Mouse (Mus musculus) left cerebral cortex, postnatal 10 days (tissue): ENCODE measurements at regions not wholly inside any gene's neighbourhood (a gene's known extent, or its start where the extent isn't known, plus 50 kb on each side); places are given as distances from the start of the nearest gene placed in this dataset.

Experiments used
- DNase-seq, 2 experiments: peaks; one replicate each; pipeline ENCODE4 v3.0.0; 2021 to 2022; ENCODE audit warnings: low spot score in 2 of 2, mixed read lengths in 1 of 2; ENCODE audit errors: extremely low spot score in 1 of 2
- intact Hi-C: fragments of 180-260 bp; cut with DNase I; formaldehyde crosslinking; loops from one replicate; pipeline ENCODE4 v1.15.1; 2025

DNA sequence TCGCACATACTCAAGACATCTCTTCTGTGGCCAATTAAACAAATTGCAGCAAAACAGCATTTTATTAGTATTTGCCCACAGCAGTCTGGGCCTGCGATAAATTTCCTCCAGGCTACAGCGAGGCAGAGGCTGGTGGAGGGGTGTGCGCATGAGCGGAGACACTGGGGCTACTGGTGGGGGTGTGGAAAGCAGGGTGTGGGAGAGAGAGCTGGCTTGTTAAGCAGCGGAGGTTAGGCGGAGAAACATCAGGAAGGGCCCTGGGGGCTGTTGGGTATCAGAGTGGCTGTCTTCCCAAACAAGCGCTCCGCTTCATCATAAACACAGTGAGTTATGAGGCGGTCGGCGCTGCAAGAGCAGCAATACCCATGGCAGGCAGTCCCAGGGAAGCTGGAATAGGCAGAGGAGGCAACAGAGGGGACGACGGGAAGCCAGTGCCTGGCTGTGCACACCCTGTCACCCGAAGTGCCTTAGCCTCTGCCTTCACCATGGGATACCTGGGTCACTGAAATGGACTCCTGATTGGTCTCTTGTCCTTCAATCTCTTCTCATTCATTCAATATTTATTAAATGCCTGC is 74.0 kb upstream of the Lhx1 start:
- intact Hi-C loops, result no loop called here
- no peak for DNase-seq

DNA sequence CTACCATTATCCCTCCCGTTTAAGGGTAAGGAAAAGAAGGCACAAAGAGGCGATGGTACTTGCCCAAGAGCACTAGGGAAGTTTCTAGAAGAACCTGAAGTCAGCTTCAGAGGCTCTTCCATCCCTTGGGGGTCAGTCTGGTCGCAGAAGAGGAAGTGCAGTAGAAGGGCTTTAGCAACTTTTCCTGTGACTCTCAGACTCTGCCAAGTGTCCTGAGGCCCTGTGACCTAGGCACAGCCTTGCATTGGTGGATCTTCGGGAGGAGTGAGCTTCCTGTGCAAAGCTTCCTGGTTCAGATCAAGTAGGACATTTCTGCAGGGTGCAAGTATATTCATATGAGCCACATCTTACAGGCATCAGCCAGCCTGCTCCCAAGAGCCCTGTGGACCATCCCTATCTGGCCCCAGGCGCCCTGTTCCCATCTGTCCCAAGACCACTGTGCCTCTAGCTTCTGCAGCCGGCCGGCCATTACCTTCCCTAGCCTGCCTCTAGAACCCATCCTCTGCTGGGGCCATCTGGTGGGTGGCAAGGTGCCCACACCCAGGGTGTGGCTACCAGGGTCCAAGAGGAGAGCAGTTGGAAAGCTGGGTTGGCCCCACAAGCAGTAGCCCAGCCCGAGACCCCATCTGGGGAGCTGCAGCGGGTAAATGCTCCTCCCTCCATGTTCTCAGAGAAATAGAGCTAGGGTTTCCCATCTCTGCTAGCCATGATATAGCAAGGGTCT is 72.4 kb upstream of the Lhx1 start:
- DNase-seq, result peak in 1 of 2 experiments; percentile 2

GRCm38 (mm10) chr11:84592715-84593339 is 67.5 kb upstream of the Lhx1 start:
- DNase-seq, result no peak
- intact Hi-C loops, result no loop called here

More for the DNA sequence above, 72.4 kb upstream of the Lhx1 start:
- intact Hi-C loops, result no loop called here

DNA sequence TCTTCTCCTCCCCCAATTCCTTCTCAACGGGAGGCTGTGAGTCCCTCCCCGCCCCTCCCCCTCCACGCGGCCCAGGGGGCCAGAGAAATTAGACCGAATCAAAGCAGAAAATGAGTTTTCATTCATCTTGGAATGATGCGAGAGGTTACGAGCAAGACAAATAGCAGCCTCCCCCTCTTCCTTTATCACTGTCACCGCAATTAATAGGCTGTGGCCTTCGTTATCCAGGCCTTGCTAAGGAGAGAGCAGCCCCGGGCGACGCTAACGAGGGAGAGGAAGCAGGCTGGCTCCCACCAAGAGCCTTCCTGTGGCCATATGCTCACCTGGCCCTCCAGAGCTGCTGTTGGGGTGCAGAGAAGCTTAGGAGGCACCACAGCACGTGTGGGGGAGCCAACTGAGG is 61.8 kb upstream of the Lhx1 start:
- no peak for DNase-seq
- intact Hi-C loops, result no loop called here

GRCm38 (mm10) chr11:84585626-84586025 is 60.3 kb upstream of the Lhx1 start:
- DNase-seq, result no peak
- intact Hi-C loops, result no loop called here

GRCm38 (mm10) chr11:84578805-84579541 is 53.6 kb upstream of the Lhx1 start:
- intact Hi-C loops, result no loop called here
- no peak for DNase-seq
